1 mouse cellular context compared by ENCODE assay signal in genomic region chr16:44724083-44724787, GRCm38 (mm10).
TF ChIP-seq lines count a peak whose summit lies in the region.

Gene Nepro (plus strand): TSS chr16:44724301.

TF ChIP-seq in CH12.LX, 34 proteins besides CTCF, POLR2A, EP300 and RAD21 (continued from another document):
- peak; percentile 86 for TF ChIP-seq USF1 (IDR thresholded peaks at IDR 0.05; ENCODE audit: low read depth, low read length)
- peak; percentile 92 for TF ChIP-seq ELF1 (IDR thresholded peaks at IDR 0.05; ENCODE audit: low read depth, low read length)
- TF ChIP-seq E2F4 (IDR thresholded peaks at IDR 0.05; ENCODE audit: insufficient replicate concordance, low read depth, low read length), result 0 out of 2 replicates have a peak, but pooled peaks have one; percentile 32
- no peak for TF ChIP-seq ZNF384 (IDR thresholded peaks at IDR 0.05; ENCODE audit: low read depth, low read length)
- no peak for TF ChIP-seq MAFK (IDR thresholded peaks at IDR 0.05; ENCODE audit: insufficient replicate concordance, low read length)
- no peak for TF ChIP-seq ZC3H11A (IDR thresholded peaks at IDR 0.05; ENCODE audit: low read depth, low read length)
- peak; percentile 83; the same call in 1 of the 2 replicates for TF ChIP-seq KAT2A (IDR thresholded peaks at IDR 0.05; ENCODE audit: insufficient replicate concordance, low read length)
- peak; percentile 25; the same call in 1 of the 2 replicates for TF ChIP-seq NRF1 (IDR thresholded peaks at IDR 0.05; ENCODE audit: low read depth, low read length)
- TF ChIP-seq UBTF (IDR thresholded peaks at IDR 0.05; ENCODE audit: low read depth, low read length), result peak; percentile 37; the same call in 1 of the 2 replicates
- TF ChIP-seq MXI1 (IDR thresholded peaks at IDR 0.05; ENCODE audit: low read depth, low read length), result peak; percentile 97
- no peak for TF ChIP-seq CHD2 (IDR thresholded peaks at IDR 0.05; ENCODE audit: low read length)
- peak; percentile 91 for TF ChIP-seq TCF12 (IDR thresholded peaks at IDR 0.05; ENCODE audit: low read depth, low read length)
- no peak; the same call in 1 of the 2 replicates for TF ChIP-seq CHD1 (IDR thresholded peaks at IDR 0.05; ENCODE audit: low read depth, low read length)
- TF ChIP-seq JUN (IDR thresholded peaks at IDR 0.05; ENCODE audit: insufficient read depth, low read depth, low read length), result no peak
- no peak; the same call in 1 of the 2 replicates for TF ChIP-seq ETS1 (conservative IDR thresholded peaks at IDR 0.05; ENCODE audit: low read depth, low read length)
- TF ChIP-seq JUND (conservative IDR thresholded peaks at IDR 0.05; ENCODE audit: low read depth, low read length), result no peak
- TF ChIP-seq SMC3 (IDR thresholded peaks at IDR 0.05; ENCODE audit: low read depth, low read length), result no peak
